In the genomic region with DNA sequence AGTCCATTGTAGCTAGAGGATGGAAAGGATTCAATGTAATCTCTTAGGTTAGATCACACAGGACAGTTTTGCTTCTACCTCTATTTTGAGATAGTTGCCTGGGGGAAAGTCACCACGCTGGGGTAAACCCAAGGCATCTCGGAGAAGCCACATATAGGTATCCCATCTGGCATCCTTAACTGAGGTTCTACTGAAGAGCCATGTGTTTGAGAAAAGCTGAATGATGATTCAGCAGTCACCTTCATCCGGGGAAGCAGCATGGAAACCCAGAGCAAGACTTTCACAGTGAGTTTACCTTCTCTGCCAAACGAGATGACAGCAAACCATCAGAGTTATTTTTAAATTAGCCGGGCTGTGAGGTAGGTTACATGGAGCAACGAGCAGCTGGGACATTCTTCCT, we compare ENCODE assay signal across 28 mouse cellular contexts.
A peak's percentile ranks its signal among the peaks of the same experiment; 100 is the strongest.
DNase-seq lines count a peak whose midpoint lies in the region; ATAC-seq and TF ChIP-seq lines count a peak whose summit lies in the region.
"Had no signal": no experiment of that assay in that cellular context is flagged by ENCODE, and none has a peak within 500 bp of the region (broad histone marks: within the 10 kb centered on the region; RNA-seq: fewer than 3 reads in every experiment).

No protein-coding gene starts in this region.

- DNase-seq in frontal cortex, postnatal 10 days (ENCODE audit: low spot score in 2 of 2) = no peak
- peak in 1 of 2 experiments; percentile 24 for DNase-seq in left cerebral cortex, adult 2 months (ENCODE audit: extremely low spot score in 1 of 2, low spot score in 2 of 2)
- no peak for DNase-seq in left cerebral cortex, postnatal 4 days
- DNase-seq in frontal cortex, postnatal 25 days (ENCODE audit: low spot score in 2 of 2) = peak; percentile 7
- peak; percentile 13 to 16 for DNase-seq in right cerebral cortex, postnatal 36 days (ENCODE audit: low spot score in 2 of 2)
- DNase-seq: adrenal gland, adult 8-10 months; cerebellum, adult 11 months; gastrocnemius, postnatal 14 days; heart, postnatal 36 days; kidney, adult 8-10 months; kidney, postnatal 4 days; liver, postnatal 0 days; lung, postnatal 4 days; thymus, postnatal 4 days had no signal

- no peak overlapping the region for H3K4me3 ChIP-seq in left cerebral cortex, adult 2 months
- H3K4me3 ChIP-seq: embryonic facial prominence, embryonic 13.5 days; erythroblast, embryonic 14.5 days; forebrain, embryonic 13.5 days; heart, embryonic 10.5 days; heart, embryonic 15.5 days; hindbrain, embryonic 13.5 days; limb, embryonic 13.5 days; liver, embryonic 12.5 days; midbrain, embryonic 13.5 days; neural tube, embryonic 13.5 days had no signal

- peak; percentile 75 for ATAC-seq in frontal cortex, adult (ENCODE audit: low TSS enrichment)
- no peak for ATAC-seq in erythroblast, adult 5-6 weeks (replicated peaks; ENCODE audit: low FRiP score, poor library complexity, severe bottlenecking)
- ATAC-seq: forebrain, embryonic 13.5 days; intestine, embryonic 16.5 days; liver, embryonic 12.5 days; liver, postnatal 0 days; midbrain, embryonic 13.5 days had no signal

- TF ChIP-seq CTCF in left cerebral cortex, adult 2 months (IDR thresholded peaks at IDR 0.05) = no peak

- intact Hi-C loops in left cerebral cortex, adult 2 months (cut with DNase I) = loop anchor here (1.0 to 5.0 kb wide), 3 partner anchors 35 to 248 kb away; partner anchors contain the start of gene Kcnq5
- intact Hi-C loops in left cerebral cortex, postnatal 4 days (cut with DNase I) = no loop called here

- peak overlapping the region; percentile 37 for H3K27ac ChIP-seq in left cerebral cortex, adult 2 months
- H3K27ac ChIP-seq: embryonic facial prominence, embryonic 13.5 days; forebrain, embryonic 13.5 days; heart, embryonic 10.5 days; heart, embryonic 15.5 days; hindbrain, embryonic 13.5 days; kidney, postnatal 0 days; limb, embryonic 13.5 days; liver, embryonic 12.5 days; midbrain, embryonic 13.5 days; neural tube, embryonic 13.5 days had no signal

Comparison
In these comparisons a context has a peak if more than half of its experiments do, and no peak if none do; other contexts are left out.
1. DNase-seq: peak in frontal cortex, postnatal 25 days (2 of 2) and right cerebral cortex, postnatal 36 days (2 of 2); none in frontal cortex, postnatal 10 days (0 of 2) and left cerebral cortex, postnatal 4 days (single experiment).